Mouse (Mus musculus) liver, adult 2 months (tissue): ENCODE measurements at regions not wholly inside any gene's neighbourhood (a gene's known extent, or its start where the extent isn't known, plus 50 kb on each side); places are given as distances from the start of the nearest gene placed in this dataset.

Experiments
- CTCF ChIP-seq: fragments of 200-500 bp; IDR thresholded peaks from 2 replicates; pipeline ENCODE4 v1.5.1; 2011; ENCODE audit warnings: low read depth, low read length, control low read depth
- POLR2A ChIP-seq: fragments of 200-500 bp; IDR thresholded peaks from 2 replicates; pipeline ENCODE4 v1.6.1; 2011; ENCODE audit warnings: low read length, control low read depth; ENCODE audit not compliant: insufficient read depth; ENCODE audit errors: extremely low read depth

DNA sequence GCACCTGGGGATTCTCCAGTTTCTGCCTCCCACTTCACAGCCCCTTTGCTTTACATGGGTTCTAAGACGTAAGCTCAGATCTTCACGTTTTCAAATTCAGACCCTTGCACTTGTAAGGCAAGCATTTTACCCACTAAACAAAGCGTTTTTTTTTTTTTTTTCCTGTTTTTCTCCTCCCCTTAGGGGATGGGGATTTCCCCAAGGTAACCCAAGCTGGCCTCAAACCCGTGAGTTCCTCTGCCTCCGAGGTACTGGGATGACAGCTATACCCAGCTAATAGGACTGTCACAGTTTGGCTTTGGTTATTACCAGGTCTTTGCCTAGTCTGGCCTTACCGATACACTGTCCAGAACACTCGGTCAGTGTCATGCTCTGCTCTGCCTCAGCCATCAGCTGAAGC, 103.5 kb upstream of the Jarid2 start:
- TF ChIP-seq POLR2A = no peak
- TF ChIP-seq CTCF = no peak
